Mouse (Mus musculus): Measurements from ENCODE around the gene Ccne1. TPM values are rescaled to one million over a fixed set of nuclear protein-coding genes. Genes with fewer than 3 reads are reported as not detected.
A peak's percentile ranks its signal among the peaks of the same experiment; 100 is the strongest.

Ccne1 gene
- total RNA-seq, 2 experiments from 2014 or later, result 16.7 to 22.8 TPM

- DNase-seq (ENCODE audit: low spot score in 2 of 2), result no peak
These were observed 2.0 kb downstream of the Ccne1 start for GRCm38 (mm10) chr7:38105379-38105778.

GRCm38 (mm10) chr7:38104097-38104496 lies 3.2 kb downstream of the Ccne1 start:
- no peak for DNase-seq (ENCODE audit: low spot score in 2 of 2)

- no peak for DNase-seq (ENCODE audit: low spot score in 2 of 2)
These were observed 13.0 kb downstream of the Ccne1 start for GRCm38 (mm10) chr7:38094353-38094752.

- no peak for DNase-seq (ENCODE audit: low spot score in 2 of 2)
These were observed 14.2 kb downstream of the Ccne1 start for GRCm38 (mm10) chr7:38093101-38093500.

GRCm38 (mm10) chr7:38089930-38090675 lies 17.2 kb downstream of the Ccne1 start:
- no peak for DNase-seq (ENCODE audit: low spot score in 2 of 2)

GRCm38 (mm10) chr7:38088456-38088855 lies 18.9 kb downstream of the Ccne1 start:
- no peak for DNase-seq (ENCODE audit: low spot score in 2 of 2)

GRCm38 (mm10) chr7:38087856-38088255 lies 19.5 kb downstream of the Ccne1 start:
- peak; percentile 57 to 77 for DNase-seq (ENCODE audit: low spot score in 2 of 2)

GRCm38 (mm10) chr7:38086401-38086800 lies 20.9 kb downstream of the Ccne1 start:
- no peak for DNase-seq (ENCODE audit: low spot score in 2 of 2)

GRCm38 (mm10) chr7:38085573-38086211 lies 21.6 kb downstream of the Ccne1 start:
- peak; percentile 28 to 31 for DNase-seq (ENCODE audit: low spot score in 2 of 2)

- DNase-seq (ENCODE audit: low spot score in 2 of 2), result peak; percentile 99
These were observed 22.4 kb downstream of the Ccne1 start for GRCm38 (mm10) chr7:38084778-38085572.

GRCm38 (mm10) chr7:38082971-38083370 lies 24.4 kb downstream of the Ccne1 start:
- no peak for DNase-seq (ENCODE audit: low spot score in 2 of 2)

GRCm38 (mm10) chr7:38077189-38077588 lies 30.1 kb downstream of the Ccne1 start:
- no peak for DNase-seq (ENCODE audit: low spot score in 2 of 2)

- DNase-seq (ENCODE audit: low spot score in 2 of 2), result no peak
These were observed 31.8 kb downstream of the Ccne1 start for GRCm38 (mm10) chr7:38075487-38075886.

GRCm38 (mm10) chr7:38074920-38075319 lies 32.4 kb downstream of the Ccne1 start:
- no peak for DNase-seq (ENCODE audit: low spot score in 2 of 2)

GRCm38 (mm10) chr7:38074514-38074913 lies 32.8 kb downstream of the Ccne1 start:
- DNase-seq (ENCODE audit: low spot score in 2 of 2), result no peak

GRCm38 (mm10) chr7:38073782-38074181 lies 33.6 kb downstream of the Ccne1 start:
- DNase-seq (ENCODE audit: low spot score in 2 of 2), result peak; percentile 75

GRCm38 (mm10) chr7:38071065-38071464 lies 36.3 kb downstream of the Ccne1 start:
- DNase-seq (ENCODE audit: low spot score in 2 of 2), result no peak

- DNase-seq (ENCODE audit: low spot score in 2 of 2), result no peak
These were observed 36.7 kb downstream of the Ccne1 start for GRCm38 (mm10) chr7:38070663-38071062.

- no peak for DNase-seq (ENCODE audit: low spot score in 2 of 2)
These were observed 42.9 kb downstream of the Ccne1 start for GRCm38 (mm10) chr7:38064431-38064830.

- DNase-seq (ENCODE audit: low spot score in 2 of 2), result peak; percentile 91 to 92
These were observed 46.0 kb downstream of the Ccne1 start for GRCm38 (mm10) chr7:38061060-38061970.
